Mouse (Mus musculus) layer of hippocampus, postnatal 10 days (tissue): ENCODE data around the gene Card10. TPM values are rescaled to one million over a fixed set of nuclear protein-coding genes. Genes with fewer than 3 reads are reported as not detected.
A peak's percentile ranks its signal among the peaks of the same experiment; 100 is the strongest.

Experiments used
- DNase-seq, 2 experiments: peaks; one replicate each; pipeline ENCODE4 v3.0.0; 2021; ENCODE audit warnings: low spot score in 2 of 2
- total RNA-seq, 2 experiments: library from RNA; stranded (reverse); gene quantifications; 2 replicates each; pipeline ENCODE4 v1.2.3; 2021

Gene Card10
- total RNA-seq, 2 experiments from 2014 or later = 5.8 to 6.0 TPM

- DNase-seq = no peak
Observed at GRCm38 (mm10) chr15:78801971-78802741, 686 bp downstream of the Card10 start.

GRCm38 (mm10) chr15:78801571-78801970 lies 1.3 kb downstream of the Card10 start:
- no peak for DNase-seq

GRCm38 (mm10) chr15:78799029-78799428 lies 3.8 kb downstream of the Card10 start:
- DNase-seq = peak; percentile 36 to 56

- DNase-seq = no peak
Observed at GRCm38 (mm10) chr15:78797060-78797329, 5.8 kb downstream of the Card10 start.

- DNase-seq = no peak
Observed at GRCm38 (mm10) chr15:78796196-78797059, 6.4 kb downstream of the Card10 start.

- no peak for DNase-seq
Observed at GRCm38 (mm10) chr15:78790990-78791389, 11.9 kb downstream of the Card10 start.

- DNase-seq = no peak
Observed at GRCm38 (mm10) chr15:78790451-78790850, 12.4 kb downstream of the Card10 start.

GRCm38 (mm10) chr15:78789721-78790323 lies 13.0 kb downstream of the Card10 start:
- no peak for DNase-seq

GRCm38 (mm10) chr15:78788042-78788441 lies 14.8 kb downstream of the Card10 start:
- DNase-seq = no peak

GRCm38 (mm10) chr15:78787287-78787856 lies 15.5 kb downstream of the Card10 start:
- DNase-seq = no peak

GRCm38 (mm10) chr15:78786411-78786818 lies 16.4 kb downstream of the Card10 start:
- DNase-seq = no peak

- DNase-seq = no peak
Observed at GRCm38 (mm10) chr15:78785961-78786360, 16.9 kb downstream of the Card10 start.

- no peak for DNase-seq
Observed at GRCm38 (mm10) chr15:78785258-78785657, 17.6 kb downstream of the Card10 start.

- DNase-seq = no peak
Observed at GRCm38 (mm10) chr15:78784520-78784919, 18.3 kb downstream of the Card10 start.

- no peak for DNase-seq
Observed at GRCm38 (mm10) chr15:78782348-78783103, 20.3 kb downstream of the Card10 start.

- DNase-seq = no peak
Observed at GRCm38 (mm10) chr15:78780908-78781307, 21.9 kb downstream of the Card10 start.

GRCm38 (mm10) chr15:78780359-78780758 lies 22.5 kb downstream of the Card10 start:
- DNase-seq = no peak

- no peak for DNase-seq
Observed at GRCm38 (mm10) chr15:78779690-78780089, 23.2 kb downstream of the Card10 start.

- peak in 1 of 2 experiments; percentile 28 for DNase-seq
Observed at GRCm38 (mm10) chr15:78779253-78779652, 23.6 kb downstream of the Card10 start.

- peak; percentile 94 to 96 for DNase-seq
Observed at GRCm38 (mm10) chr15:78778077-78778870, 24.6 kb downstream of the Card10 start.
